37 mouse cellular contexts compared by ENCODE assay signal in the genomic region with DNA sequence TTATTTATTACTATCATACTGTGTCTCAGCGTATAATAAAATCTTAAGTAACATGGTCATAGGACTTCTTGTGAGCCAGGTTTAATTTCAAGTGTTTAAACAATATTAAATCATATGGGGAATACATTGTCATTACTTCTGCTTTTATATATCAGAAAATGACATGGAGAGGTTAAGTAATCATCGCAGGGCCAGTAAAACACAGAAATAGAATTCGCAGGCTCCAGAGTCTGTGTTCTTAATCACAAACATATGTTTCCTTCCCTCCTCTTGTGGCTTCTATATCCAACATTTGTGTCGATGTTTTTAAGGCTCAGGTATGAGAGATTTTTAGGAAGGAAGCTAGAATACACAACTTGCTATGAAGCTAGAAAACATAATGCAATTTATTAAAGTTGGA. TPM values are rescaled to one million over a fixed set of nuclear protein-coding genes. Genes with fewer than 3 reads are reported as not detected.
A peak's percentile ranks its signal among the peaks of the same experiment; 100 is the strongest.
DNase-seq lines count a peak whose midpoint lies in the region; ATAC-seq lines count a peak whose summit lies in the region.
"Had no signal": no experiment of that assay in that cellular context is flagged by ENCODE, and none has a peak within 500 bp of the region (broad histone marks: within the 10 kb centered on the region; RNA-seq: fewer than 3 reads in every experiment).

No protein-coding gene starts in this region.

- H3K4me3 ChIP-seq in embryonic facial prominence, embryonic 11.5 days (ENCODE audit: low read depth, low read length) = no peak overlapping the region
- no peak overlapping the region for H3K4me3 ChIP-seq in embryonic facial prominence, embryonic 10.5 days
- no peak overlapping the region for H3K4me3 ChIP-seq in embryonic facial prominence, embryonic 14.5 days (ENCODE audit: low read depth, low read length)
- no peak overlapping the region for H3K4me3 ChIP-seq in limb, embryonic 15.5 days
- H3K4me3 ChIP-seq: gastrocnemius, adult 2 months; heart, embryonic 15.5 days; hindbrain, embryonic 15.5 days; kidney, embryonic 15.5 days; megakaryocyte, embryonic 14.5 days; neural tube, embryonic 12.5 days had no signal

- no peaks in the 10 kb centered on the region for H3K36me3 ChIP-seq in embryonic facial prominence, embryonic 11.5 days (replicated peaks; ENCODE audit: control insufficient read depth, insufficient read depth, low read depth, low read length)
- no peaks in the 10 kb centered on the region for H3K36me3 ChIP-seq in embryonic facial prominence, embryonic 10.5 days (replicated peaks)
- H3K36me3 ChIP-seq in embryonic facial prominence, embryonic 14.5 days (ENCODE audit: control insufficient read depth, insufficient read depth, low read length) = no peaks in the 10 kb centered on the region
- no peaks in the 10 kb centered on the region for H3K36me3 ChIP-seq in limb, embryonic 15.5 days
- H3K36me3 ChIP-seq: G1E; heart, embryonic 15.5 days; hindbrain, embryonic 15.5 days; kidney, embryonic 15.5 days; neural tube, embryonic 12.5 days had no signal

- no peaks in the 10 kb centered on the region for H3K4me1 ChIP-seq in embryonic facial prominence, embryonic 11.5 days (ENCODE audit: control insufficient read depth, insufficient read depth, low read length)
- H3K4me1 ChIP-seq in embryonic facial prominence, embryonic 10.5 days = peaks cover 10% of the 10 kb centered on the region
- H3K4me1 ChIP-seq in embryonic facial prominence, embryonic 14.5 days (ENCODE audit: control insufficient read depth, insufficient read depth, low read length) = peaks cover 4% of the 10 kb centered on the region; the same call in 1 of the 2 replicates
- no peaks in the 10 kb centered on the region for H3K4me1 ChIP-seq in limb, embryonic 15.5 days
- H3K4me1 ChIP-seq: heart, embryonic 15.5 days; hindbrain, embryonic 15.5 days; kidney, embryonic 15.5 days; megakaryocyte, embryonic 14.5 days; neural tube, embryonic 12.5 days had no signal

- H3K9me3 ChIP-seq in embryonic facial prominence, embryonic 11.5 days (replicated peaks; ENCODE audit: control insufficient read depth, low read length) = no peaks in the 10 kb centered on the region
- 0 out of 2 replicates have a peak, but pooled peaks cover 5% of the 10 kb centered on the region for H3K9me3 ChIP-seq in embryonic facial prominence, embryonic 10.5 days
- H3K9me3 ChIP-seq in embryonic facial prominence, embryonic 14.5 days (ENCODE audit: control insufficient read depth, low read length) = no peaks in the 10 kb centered on the region
- H3K9me3 ChIP-seq in limb, embryonic 15.5 days = no peaks in the 10 kb centered on the region
- H3K9me3 ChIP-seq: G1E; heart, embryonic 15.5 days; hindbrain, embryonic 15.5 days; kidney, embryonic 15.5 days; neural tube, embryonic 12.5 days had no signal

- no peak overlapping the region for H3K4me2 ChIP-seq in embryonic facial prominence, embryonic 11.5 days (ENCODE audit: low read depth, low read length)
- no peak overlapping the region for H3K4me2 ChIP-seq in embryonic facial prominence, embryonic 14.5 days (ENCODE audit: low read depth, low read length)
- H3K4me2 ChIP-seq in limb, embryonic 15.5 days = no peak overlapping the region
- H3K4me2 ChIP-seq: heart, embryonic 15.5 days; hindbrain, embryonic 15.5 days; kidney, embryonic 15.5 days; neural tube, embryonic 12.5 days had no signal

- intact Hi-C loops in left cerebral cortex, postnatal 14 days (cut with DNase I) = loop anchor here (2.0 to 5.0 kb wide), 2 partner anchors 58 to 98 kb away; no protein-coding TSS in a partner anchor

- H3K9ac ChIP-seq in embryonic facial prominence, embryonic 11.5 days (replicated peaks; ENCODE audit: low read length) = no peak overlapping the region
- H3K9ac ChIP-seq in embryonic facial prominence, embryonic 14.5 days (ENCODE audit: low read depth, low read length) = no peak overlapping the region
- H3K9ac ChIP-seq in limb, embryonic 15.5 days = no peak overlapping the region
- H3K9ac ChIP-seq: forebrain, postnatal 0 days; heart, embryonic 15.5 days; hindbrain, embryonic 15.5 days; kidney, embryonic 15.5 days; neural tube, embryonic 12.5 days had no signal

- no peak for ATAC-seq in embryonic facial prominence, embryonic 11.5 days (replicated peaks; ENCODE audit: insufficient number of reproducible peaks, low FRiP score, low TSS enrichment, low read depth)
- no peak for ATAC-seq in embryonic facial prominence, embryonic 14.5 days (ENCODE audit: low read depth)
- ATAC-seq in limb, embryonic 15.5 days (ENCODE audit: insufficient number of reproducible peaks, low FRiP score, low TSS enrichment, low read depth) = peak; percentile 35; the same call in 1 of the 2 replicates
- ATAC-seq: forebrain, postnatal 0 days had no signal

- WGBS in embryonic facial prominence, embryonic 11.5 days = 34% methylated on average over 4 of the region's 4 CpGs
- WGBS in embryonic facial prominence, embryonic 10.5 days = 48% methylated on average over 4 of the region's 4 CpGs
- WGBS in embryonic facial prominence, embryonic 14.5 days = 28% methylated on average over 4 of the region's 4 CpGs
- 24% methylated on average over 4 of the region's 4 CpGs for WGBS in limb, embryonic 15.5 days

- no peaks in the 10 kb centered on the region for H3K27me3 ChIP-seq in embryonic facial prominence, embryonic 11.5 days (ENCODE audit: control insufficient read depth, insufficient read depth, low read length)
- H3K27me3 ChIP-seq in embryonic facial prominence, embryonic 10.5 days (replicated peaks; ENCODE audit: low read depth, poor library complexity, severe bottlenecking) = no peaks in the 10 kb centered on the region
- no peaks in the 10 kb centered on the region for H3K27me3 ChIP-seq in embryonic facial prominence, embryonic 14.5 days (replicated peaks; ENCODE audit: control insufficient read depth, insufficient read depth, low read length)
- H3K27me3 ChIP-seq in limb, embryonic 15.5 days = no peaks in the 10 kb centered on the region
- H3K27me3 ChIP-seq: CH12.LX; heart, embryonic 15.5 days; hindbrain, embryonic 15.5 days; kidney, embryonic 15.5 days; megakaryocyte, embryonic 14.5 days; neural tube, embryonic 12.5 days had no signal

- peak; percentile 63 for DNase-seq in embryonic facial prominence, embryonic 11.5 days (ENCODE audit: low spot score)
- no peak for DNase-seq in embryonic facial prominence, embryonic 10.5 days (ENCODE audit: low spot score)
- DNase-seq in embryonic facial prominence, embryonic 14.5 days (ENCODE audit: low spot score) = peak; percentile 31
- DNase-seq in adrenal gland, adult 2 months = no peak
- no peak for DNase-seq in left cerebral cortex, postnatal 14 days (ENCODE audit: low spot score in 2 of 2)
- no peak for DNase-seq in lung, postnatal 25 days (ENCODE audit: low spot score)
- DNase-seq: adrenal gland, postnatal 25 days; B cell, adult 2 months; cerebellum, adult 11 months; cerebellum, adult 9-11 months; forebrain, postnatal 0 days; gastrocnemius, adult 2 months; heart, postnatal 4 days; kidney, adult 11 months; kidney, postnatal 36 days; layer of hippocampus, postnatal 36 days; midbrain, embryonic 14.5 days; right cerebral cortex, postnatal 14 days; thymus, adult 2 months; thymus, postnatal 4 days had no signal

- no peak overlapping the region for H3K27ac ChIP-seq in embryonic facial prominence, embryonic 11.5 days (replicated peaks; ENCODE audit: low read depth, low read length)
- H3K27ac ChIP-seq in embryonic facial prominence, embryonic 10.5 days (replicated peaks) = no peak overlapping the region
- no peak overlapping the region for H3K27ac ChIP-seq in embryonic facial prominence, embryonic 14.5 days (replicated peaks; ENCODE audit: low read depth, low read length)
- H3K27ac ChIP-seq in limb, embryonic 15.5 days = no peak overlapping the region
- H3K27ac ChIP-seq: gastrocnemius, adult 2 months; heart, embryonic 15.5 days; hindbrain, embryonic 15.5 days; kidney, embryonic 15.5 days; neural tube, embryonic 12.5 days; stomach, postnatal 0 days had no signal

RNA-seq across cellular contexts. Expression of a gene that starts 49.7 kb away (rescaled TPM):
- not detected in 2 replicates for polyA plus RNA-seq in embryonic facial prominence, embryonic 11.5 days (2014; fragmentation: Nextera tagmentation; extraction: Ambion mirVana)
- not detected in 2 replicates for polyA plus RNA-seq in embryonic facial prominence, embryonic 10.5 days (2016; fragmentation: Nextera tagmentation; extraction: Ambion mirVana)
- polyA plus RNA-seq in embryonic facial prominence, embryonic 14.5 days (2014; fragmentation: Nextera tagmentation; extraction: Ambion mirVana) = 0.92 and 1.3 TPM in 2 replicates
- 0.36 and 0.38 TPM in 2 replicates for polyA plus RNA-seq in limb, embryonic 15.5 days (2015; fragmentation: Nextera tagmentation; extraction: Ambion mirVana)
- total RNA-seq in adrenal gland, adult 2 months (2021) = not detected
- polyA plus RNA-seq in adrenal gland, adult 2 months (2012; rRNA removed) = not detected in 2 replicates
- not detected for total RNA-seq in left cerebral cortex, postnatal 14 days (2021)
- total RNA-seq: adrenal gland, postnatal 25 days; CH12.LX; forebrain, postnatal 0 days; gastrocnemius, adult 2 months; gastrocnemius, postnatal 4 days; heart, postnatal 4 days; layer of hippocampus, adult 8-10 months; layer of hippocampus, postnatal 36 days; left cerebral cortex, postnatal 25 days; liver, adult 2 months had no signal
- polyA plus RNA-seq: cortical plate, adult 2 months; forebrain, embryonic 11.5 days; forebrain, postnatal 0 days; G1E; heart, embryonic 15.5 days; kidney, embryonic 15.5 days; liver, adult 2 months; liver, embryonic 16.5 days; lung, embryonic 16.5 days; midbrain, embryonic 14.5 days; neural tube, embryonic 12.5 days had no signal

Comparison
In these comparisons a context has a peak if more than half of its experiments do, and no peak if none do; other contexts are left out.
1. DNase-seq: peak in embryonic facial prominence, embryonic 11.5 days (single experiment) and embryonic facial prominence, embryonic 14.5 days (single experiment); none in embryonic facial prominence, embryonic 10.5 days (single experiment), adrenal gland, adult 2 months (single experiment), left cerebral cortex, postnatal 14 days (0 of 2) and lung, postnatal 25 days (single experiment).